In the genomic region with DNA sequence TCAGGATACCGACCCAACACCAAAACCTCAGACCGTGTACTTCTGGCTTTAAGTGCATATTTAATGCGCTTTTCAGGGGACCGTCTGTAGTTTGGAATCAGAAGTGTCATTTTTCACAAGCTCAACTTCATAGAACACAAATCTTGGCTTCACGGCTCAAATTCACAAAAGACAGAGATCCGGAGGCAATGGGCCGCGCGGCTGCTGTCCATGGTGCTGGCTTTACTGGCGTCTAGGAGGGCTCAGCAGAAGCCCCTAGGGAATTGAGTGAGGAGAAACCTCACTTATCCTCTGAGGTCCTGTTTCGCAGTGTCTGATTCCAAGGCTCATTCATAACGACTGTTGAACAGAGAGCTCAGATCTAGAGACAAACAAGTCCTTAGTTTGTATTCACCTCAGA, we compare ENCODE assay signal across 11 mouse cellular contexts.
DNase-seq lines count a peak whose midpoint lies in the region; ATAC-seq lines count a peak whose summit lies in the region.
"Had no signal": no experiment of that assay in that cellular context is flagged by ENCODE, and none has a peak within 500 bp of the region (broad histone marks: within the 10 kb centered on the region; RNA-seq: fewer than 3 reads in every experiment).

No protein-coding gene starts in this region.

- peak; percentile 88 for DNase-seq in intestine, embryonic 14.5 days (ENCODE audit: low spot score)
- peak; percentile 6 for DNase-seq in ovary, postnatal 10 days (ENCODE audit: low spot score)
- no peak for DNase-seq in ovary, adult 18-20 months (ENCODE audit: low spot score)
- DNase-seq in c-Kit-positive CD71-positive TER-119-negative erythroid progenitor cells, embryonic 14.5 days (ENCODE audit: low read depth), result peak; percentile 11
- DNase-seq in mesoderm, embryonic 11.5 days (ENCODE audit: low read depth, low spot score), result peak; percentile 77
- no peak for DNase-seq in cerebellum, adult 9-10 months
- no peak for DNase-seq in layer of hippocampus, adult 9-11 months
- DNase-seq: kidney, adult 2 months had no signal

- H3K4me2 ChIP-seq in intestine, embryonic 14.5 days (ENCODE audit: low read length), result no peak overlapping the region
- no peak overlapping the region for H3K4me2 ChIP-seq in intestine, embryonic 15.5 days (replicated peaks)
- H3K4me2 ChIP-seq: limb, embryonic 15.5 days had no signal

- 35% methylated on average over 12 of the region's 12 CpGs for WGBS in intestine, embryonic 14.5 days
- 32% methylated on average over 12 of the region's 12 CpGs for WGBS in intestine, embryonic 15.5 days

- no peak overlapping the region for H3K4me3 ChIP-seq in intestine, embryonic 14.5 days (ENCODE audit: low read depth, low read length)
- H3K4me3 ChIP-seq in intestine, embryonic 15.5 days (replicated peaks), result no peak overlapping the region
- H3K4me3 ChIP-seq: heart, adult 2 months; limb, embryonic 15.5 days had no signal

- H3K9ac ChIP-seq in intestine, embryonic 14.5 days (ENCODE audit: low read length), result no peak overlapping the region
- no peak overlapping the region for H3K9ac ChIP-seq in intestine, embryonic 15.5 days
- H3K9ac ChIP-seq: limb, embryonic 15.5 days had no signal

- H3K27me3 ChIP-seq in intestine, embryonic 14.5 days (replicated peaks; ENCODE audit: control insufficient read depth, insufficient read depth, low read length), result no peaks in the 10 kb centered on the region
- H3K27me3 ChIP-seq in intestine, embryonic 15.5 days (replicated peaks), result no peaks in the 10 kb centered on the region
- H3K27me3 ChIP-seq: limb, embryonic 15.5 days had no signal

- no peaks in the 10 kb centered on the region for H3K4me1 ChIP-seq in intestine, embryonic 14.5 days (replicated peaks; ENCODE audit: control insufficient read depth, insufficient read depth, low read length)
- no peaks in the 10 kb centered on the region for H3K4me1 ChIP-seq in intestine, embryonic 15.5 days (replicated peaks)
- H3K4me1 ChIP-seq: limb, embryonic 15.5 days had no signal

- no peaks in the 10 kb centered on the region for H3K9me3 ChIP-seq in intestine, embryonic 14.5 days (ENCODE audit: control insufficient read depth, low read length)
- no peaks in the 10 kb centered on the region for H3K9me3 ChIP-seq in intestine, embryonic 15.5 days
- H3K9me3 ChIP-seq: limb, embryonic 15.5 days had no signal

- no peaks in the 10 kb centered on the region for H3K36me3 ChIP-seq in intestine, embryonic 14.5 days (ENCODE audit: control insufficient read depth, insufficient read depth, low read length)
- H3K36me3 ChIP-seq in intestine, embryonic 15.5 days, result no peaks in the 10 kb centered on the region
- H3K36me3 ChIP-seq: limb, embryonic 15.5 days had no signal

- H3K27ac ChIP-seq in intestine, embryonic 14.5 days (ENCODE audit: low read depth), result no peak overlapping the region
- H3K27ac ChIP-seq in intestine, embryonic 15.5 days, result no peak overlapping the region
- H3K27ac ChIP-seq: heart, adult 2 months; limb, embryonic 15.5 days had no signal

- no peak for ATAC-seq in intestine, embryonic 14.5 days (replicated peaks; ENCODE audit: low FRiP score, low TSS enrichment, low read depth)
- ATAC-seq in intestine, embryonic 15.5 days, result no peak

Comparison
In these comparisons a context has a peak if more than half of its experiments do, and no peak if none do; other contexts are left out.
1. DNase-seq: peak in intestine, embryonic 14.5 days (single experiment), ovary, postnatal 10 days (single experiment), c-Kit-positive CD71-positive TER-119-negative erythroid progenitor cells, embryonic 14.5 days (single experiment) and mesoderm, embryonic 11.5 days (single experiment); none in ovary, adult 18-20 months (single experiment), cerebellum, adult 9-10 months (single experiment) and layer of hippocampus, adult 9-11 months (single experiment).